Mouse (Mus musculus) MEL (cell line): ENCODE measurements at regions not wholly inside any gene's neighbourhood (a gene's known extent, or its start where the extent isn't known, plus 50 kb on each side); places are given as distances from the start of the nearest gene placed in this dataset.

ENCODE experiments used
- CTCF ChIP-seq, 3 experiments: IDR thresholded peaks in 2 of 3; conservative IDR thresholded peaks in 1 of 3; 2 replicates each; pipeline ENCODE4 v1.5.1; 2011 to 2012; ENCODE audit warnings: low read length in 3 of 3, low read depth in 2 of 3, mild to moderate bottlenecking in 2 of 3, improper control_type of control experiment in 1 of 3, inconsistent platforms in 1 of 3, mixed read lengths in 1 of 3, moderate library complexity in 1 of 3; ENCODE audit not compliant: control insufficient read depth in 1 of 3, insufficient read depth in 1 of 3, poor library complexity in 1 of 3, severe bottlenecking in 1 of 3
- ELF1 ChIP-seq: IDR thresholded peaks from 2 replicates; pipeline ENCODE4 v1.6.1; 2014; ENCODE audit warnings: low read depth, mild to moderate bottlenecking, inconsistent platforms, low read length, improper control_type of control experiment, moderate library complexity
- POLR2A ChIP-seq, 2 experiments: IDR thresholded peaks; 2 replicates each; pipeline ENCODE4 v1.6.1; 2011 to 2012; ENCODE audit warnings: low read length in 2 of 2, mild to moderate bottlenecking in 2 of 2, control low read depth in 1 of 2, improper control_type of control experiment in 1 of 2, low read depth in 1 of 2, moderate library complexity in 1 of 2; ENCODE audit not compliant: control insufficient read depth in 1 of 2, insufficient read depth in 1 of 2, poor library complexity in 1 of 2
- POLR2AphosphoS2 ChIP-seq: IDR thresholded peaks from 2 replicates; pipeline ENCODE4 v1.6.1; 2011; ENCODE audit warnings: low read length, improper control_type of control experiment
- TAL1 ChIP-seq: IDR thresholded peaks from 2 replicates; pipeline ENCODE4 v1.6.1; 2012; ENCODE audit warnings: mild to moderate bottlenecking, inconsistent platforms, low read length, moderate library complexity, mixed read lengths

DNA sequence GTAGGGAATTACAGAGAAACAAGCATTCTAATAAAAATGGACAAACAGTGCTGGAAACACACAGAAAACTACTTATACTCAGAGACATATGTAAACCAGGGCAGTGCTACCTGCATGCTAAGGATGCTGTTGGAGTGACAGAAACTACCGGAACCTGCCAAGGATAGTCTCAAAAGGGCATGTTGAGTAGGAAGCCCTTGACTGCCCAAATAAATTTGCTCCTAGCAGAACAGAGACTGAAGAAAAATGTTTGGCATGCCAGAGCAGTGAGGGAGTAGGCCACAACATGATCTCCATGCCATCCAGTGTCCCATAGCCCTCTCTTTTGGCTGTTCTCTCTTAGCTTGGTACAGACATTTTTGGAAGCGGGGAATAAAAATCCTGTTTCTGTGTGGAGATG, 532.7 kb downstream of the Olfm4 start:
- no peak for TF ChIP-seq ELF1
- TF ChIP-seq POLR2A (IDR thresholded peaks at IDR 0.05; ENCODE audit: control insufficient read depth in 1 of 2, insufficient read depth in 1 of 2, low read depth in 1 of 2, low read length in 2 of 2, poor library complexity in 1 of 2): no peak
- no peak for TF ChIP-seq CTCF (IDR thresholded peaks at IDR 0.05 in 2 of 3, conservative IDR thresholded peaks at IDR 0.05 in 1 of 3; ENCODE audit: control insufficient read depth in 1 of 3, insufficient read depth in 1 of 3, low read depth in 2 of 3, low read length in 3 of 3, poor library complexity in 1 of 3, severe bottlenecking in 1 of 3)
- TF ChIP-seq POLR2AphosphoS2: no peak
- no peak for TF ChIP-seq TAL1
